Mouse (Mus musculus): ENCODE data around the gene Sel1l2.

Sel1l2 gene

DNA sequence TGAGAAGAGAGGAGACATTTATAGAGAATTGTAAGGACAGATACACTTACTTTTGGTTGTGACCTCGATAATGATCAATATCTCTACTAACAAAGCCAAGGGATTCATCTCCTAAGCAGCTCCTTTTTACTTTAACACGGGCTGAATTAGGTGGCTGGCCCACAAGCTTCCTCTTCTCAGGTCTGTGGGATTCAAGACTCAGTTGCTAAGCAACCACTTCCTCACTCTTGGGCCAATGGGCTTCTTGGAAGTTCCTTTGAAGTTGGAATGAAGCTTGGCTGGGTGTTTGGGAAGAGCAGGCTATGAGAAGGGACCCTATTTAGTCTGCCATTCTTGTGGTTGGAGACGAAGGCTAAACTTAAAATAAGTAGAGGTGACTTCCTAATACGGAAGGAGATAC lies at the start of gene Sel1l2:
Sel1l2 (minus strand) TSS at position 182 of the 400 bp plus-strand sequence.
- DNase-seq (ENCODE audit: low read depth, low spot score) = no peak

DNA sequence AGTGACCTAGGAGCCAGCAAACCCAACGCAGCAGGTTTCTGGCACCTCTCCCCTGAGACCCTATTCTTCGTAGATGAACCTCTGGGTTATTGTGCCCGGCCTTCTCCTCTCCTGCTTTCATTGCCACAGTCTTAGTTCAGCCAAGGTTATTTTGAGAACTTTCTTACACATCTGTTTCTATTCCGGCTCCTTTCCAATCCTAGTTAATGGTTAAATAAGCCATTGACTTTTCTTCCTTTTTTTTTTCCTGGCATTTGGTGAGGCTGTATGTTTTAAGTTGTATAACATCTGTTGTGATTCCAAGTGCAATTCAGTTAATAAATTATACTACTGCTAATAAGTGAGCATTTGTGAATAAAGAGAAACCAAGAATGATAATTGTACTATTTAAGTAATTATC lies 49.6 kb upstream of the Sel1l2 start:
- DNase-seq (ENCODE audit: low read depth, low spot score) = no peak

DNA sequence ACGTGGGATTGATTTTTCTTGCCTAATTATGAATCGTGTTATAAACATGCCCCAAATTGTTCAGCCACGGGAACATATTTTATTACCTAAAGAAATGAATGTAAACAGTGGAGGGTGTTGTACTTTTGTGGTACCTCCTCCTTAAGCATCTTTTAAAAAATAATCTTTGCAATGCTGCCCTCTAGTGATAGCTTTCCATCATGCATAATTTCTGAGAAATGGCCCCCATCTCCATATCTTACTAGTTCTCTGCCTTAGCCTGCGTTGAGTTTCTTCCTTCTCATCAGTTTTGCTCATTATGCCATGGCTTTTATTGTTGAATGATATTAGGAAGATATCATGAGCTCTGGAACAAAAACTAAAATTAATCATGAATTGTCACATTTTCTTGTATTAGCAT lies 37.8 kb upstream of the Sel1l2 start:
- peak; percentile 44 for DNase-seq (ENCODE audit: low read depth, low spot score)

DNA sequence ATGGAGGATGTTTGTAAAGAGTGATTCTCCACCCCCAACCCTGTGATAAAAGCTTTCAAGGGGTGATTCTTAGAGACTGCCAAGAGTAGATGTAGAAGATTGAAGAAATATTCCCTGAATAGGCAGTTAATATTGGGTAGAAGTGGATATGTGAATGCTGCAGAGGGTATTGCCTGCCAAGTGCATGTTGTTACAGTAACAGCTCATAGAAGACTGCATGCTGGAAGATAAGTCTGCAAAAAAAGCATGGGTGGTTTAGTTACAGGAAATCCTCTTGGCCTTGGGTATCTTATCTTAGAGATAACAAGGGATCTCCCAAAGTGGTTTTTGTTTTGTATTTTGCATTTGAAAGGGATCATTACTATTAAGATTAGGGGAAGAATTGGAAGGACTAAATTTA lies 36.3 kb upstream of the Sel1l2 start:
- no peak for DNase-seq (ENCODE audit: low read depth, low spot score)

DNA sequence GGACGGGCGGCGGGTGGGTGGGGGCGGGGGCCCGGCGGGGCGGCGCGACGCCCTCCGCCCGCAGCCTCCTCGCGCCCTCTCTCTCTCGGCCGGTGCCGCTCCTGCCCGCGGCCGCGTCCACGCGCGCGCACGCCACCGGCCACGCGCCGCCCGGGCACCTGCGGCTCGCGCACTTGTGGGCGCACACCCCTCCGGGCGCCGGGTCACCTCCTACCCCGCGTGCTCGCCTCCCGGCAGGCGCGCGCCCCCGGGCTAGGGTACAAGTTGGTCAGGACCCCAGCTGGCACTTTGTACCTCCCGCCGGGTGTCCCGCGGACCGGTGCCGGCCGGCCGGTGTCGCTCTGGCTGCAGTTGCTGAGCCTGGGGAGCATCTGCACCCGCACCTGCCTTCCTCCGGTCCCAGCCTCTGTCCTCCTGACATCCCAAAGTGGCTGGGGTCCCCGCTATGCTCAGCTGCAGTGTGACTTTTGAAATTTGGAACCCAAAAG lies 6.3 kb upstream of the Sel1l2 start:
- peak; percentile 49 for DNase-seq (ENCODE audit: low read depth, low spot score)

DNA sequence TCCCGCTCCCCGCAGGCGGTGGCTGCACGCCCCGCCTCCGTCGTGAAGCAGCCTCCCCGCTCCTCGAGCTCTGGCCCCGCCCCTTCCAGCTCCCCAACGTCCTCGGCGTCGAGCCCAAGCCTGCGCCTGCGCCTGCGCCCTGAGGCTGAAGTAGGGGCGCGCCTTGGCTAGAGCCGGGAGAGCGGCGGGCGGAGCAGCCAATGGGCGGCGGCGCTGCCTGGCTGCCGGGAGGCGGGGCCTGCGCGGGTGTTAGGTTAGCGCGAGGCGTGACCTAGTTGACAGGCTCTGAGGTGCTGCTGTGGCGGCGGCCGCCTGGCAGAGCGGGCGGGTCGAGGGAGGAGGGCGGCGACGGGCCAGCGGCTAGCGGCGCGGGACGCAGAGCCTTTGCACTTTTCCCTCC lies 5.7 kb upstream of the Sel1l2 start, which contains the start of gene Macrod2:
Macrod2 (plus strand) TSS at position 131 of the 400 bp plus-strand sequence.
- DNase-seq (ENCODE audit: low read depth, low spot score) = peak; percentile 96

DNA sequence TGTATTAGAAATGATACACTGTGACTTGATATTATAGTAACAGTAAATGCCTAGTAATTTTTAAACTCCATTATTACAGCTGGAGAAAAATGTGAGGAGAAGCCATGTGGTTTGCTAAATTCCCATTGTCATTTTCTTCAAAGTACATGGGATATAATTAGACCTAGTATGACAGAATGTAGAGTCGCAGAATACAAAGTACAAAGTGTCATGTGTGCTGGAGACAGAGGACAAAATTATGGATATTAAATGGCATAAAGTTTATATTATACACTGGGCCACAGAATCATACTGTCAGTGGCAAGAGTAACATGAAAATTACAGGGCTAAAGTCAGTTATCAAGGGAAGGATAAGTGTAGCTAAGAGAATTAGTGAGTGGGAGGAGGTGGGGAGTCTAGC lies 24.7 kb downstream of the Sel1l2 start:
- DNase-seq (ENCODE audit: low read depth, low spot score) = no peak

DNA sequence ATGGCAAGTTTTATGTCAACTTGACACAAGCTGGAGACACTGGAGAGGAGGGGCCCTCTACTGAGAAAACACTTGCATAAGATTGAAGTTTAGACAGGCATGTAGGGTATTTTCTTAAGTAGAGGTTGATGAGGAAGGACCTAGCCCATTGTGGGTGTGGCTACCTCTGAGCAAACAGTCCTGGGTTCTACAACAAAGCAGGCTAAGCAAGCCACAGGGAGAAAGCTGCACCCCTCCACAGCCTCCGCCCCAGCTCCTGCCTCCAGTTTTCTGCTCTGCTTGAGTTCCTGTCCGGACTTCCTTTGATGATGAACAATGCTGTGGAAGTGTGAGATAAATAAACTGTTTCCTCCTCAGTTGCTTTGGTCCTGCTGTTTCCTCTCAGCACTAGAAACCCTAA lies 29.6 kb downstream of the Sel1l2 start:
- DNase-seq (ENCODE audit: low read depth, low spot score) = no peak

DNA sequence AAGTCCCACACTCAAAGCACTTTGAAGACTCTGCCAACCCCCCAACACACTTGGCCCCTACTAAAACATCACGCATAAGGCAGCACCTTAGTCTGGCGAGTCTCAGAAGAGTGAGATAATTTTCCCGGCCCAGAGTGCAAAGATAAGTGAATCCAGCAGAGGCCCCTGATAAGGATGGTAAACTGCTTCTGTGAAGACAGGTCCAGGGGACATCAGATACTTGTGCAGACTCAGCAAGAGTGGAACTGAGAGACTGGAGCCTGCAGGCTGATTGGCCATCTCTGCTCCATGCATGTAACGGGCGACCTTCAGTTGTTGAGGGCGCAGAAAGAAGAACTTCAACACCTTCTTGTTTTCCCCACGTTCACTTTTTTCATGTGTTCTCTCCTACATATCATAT lies 47.1 kb downstream of the Sel1l2 start:
- no peak for DNase-seq (ENCODE audit: low read depth, low spot score)

DNA sequence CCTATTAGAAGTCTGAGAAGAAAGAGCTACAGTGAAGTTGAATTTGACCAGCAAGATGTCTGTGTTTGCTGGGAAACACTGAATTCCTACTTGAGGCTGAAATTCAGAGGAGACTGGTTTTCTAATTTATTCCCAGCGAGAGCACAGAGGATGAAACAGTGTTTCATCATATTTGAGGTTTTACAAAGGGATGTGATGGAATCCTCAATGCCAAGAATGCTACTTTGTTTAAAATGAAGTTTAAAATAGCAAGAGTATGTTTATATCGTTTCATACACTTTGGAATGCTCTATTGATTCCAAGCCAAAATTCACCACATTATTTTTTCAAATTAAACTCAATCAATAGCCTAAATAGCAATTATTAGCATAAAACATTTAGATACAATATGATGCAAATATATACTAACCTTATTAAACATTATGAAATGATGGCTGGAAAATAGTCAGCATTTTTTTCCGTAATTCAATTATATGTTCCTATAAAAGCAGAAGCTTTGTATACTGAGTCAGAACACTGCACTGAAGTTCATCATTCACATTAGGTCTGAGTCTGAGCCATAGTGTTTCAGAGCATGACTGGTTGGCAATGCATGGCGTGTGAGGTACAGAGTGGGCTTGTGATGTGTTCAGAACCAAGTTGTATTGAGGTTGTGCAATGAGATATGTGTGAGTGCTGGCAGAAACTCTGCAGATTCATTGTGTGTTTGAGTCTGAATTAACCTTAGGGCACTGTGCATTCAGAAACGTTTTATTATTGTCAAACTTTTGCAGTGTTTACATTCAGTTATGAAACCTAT lies 58.8 kb downstream of the Sel1l2 start:
- no peak for DNase-seq (ENCODE audit: low read depth, low spot score)

DNA sequence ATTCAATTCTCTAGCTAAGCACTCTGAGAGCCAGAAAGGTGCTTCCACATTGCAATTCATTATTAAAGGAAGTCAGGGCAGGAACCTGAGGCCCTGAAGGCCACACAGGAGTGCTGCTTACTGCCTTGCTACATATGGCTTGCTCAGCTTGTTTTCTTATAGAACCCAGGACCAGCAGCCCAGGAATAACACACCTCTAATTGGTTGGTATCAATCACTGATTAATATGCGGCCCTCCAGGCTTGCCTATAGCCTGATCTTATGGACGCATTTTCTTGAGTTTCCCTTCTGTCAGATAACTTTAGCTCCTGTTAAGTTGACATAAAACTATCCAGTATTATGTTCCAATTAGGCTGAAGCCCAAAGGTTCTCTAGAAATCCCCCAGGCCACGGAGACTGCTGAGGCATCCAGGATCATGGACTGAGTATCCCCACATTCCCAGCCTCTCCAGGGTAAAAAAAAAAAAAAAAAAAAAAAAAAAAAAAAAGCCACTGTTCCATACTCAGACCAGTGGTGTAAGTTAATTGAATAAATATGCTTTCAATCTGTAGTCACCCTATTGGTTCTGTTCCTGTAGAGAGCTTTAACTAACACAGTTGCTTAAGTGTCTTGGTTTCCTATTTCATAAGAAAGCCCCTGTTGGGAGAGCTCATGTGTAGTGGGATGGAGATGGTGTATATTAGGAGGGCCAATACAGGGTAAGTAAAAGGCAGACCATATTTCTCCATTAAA lies 86.4 kb downstream of the Sel1l2 start:
- DNase-seq (ENCODE audit: low read depth, low spot score) = no peak

DNA sequence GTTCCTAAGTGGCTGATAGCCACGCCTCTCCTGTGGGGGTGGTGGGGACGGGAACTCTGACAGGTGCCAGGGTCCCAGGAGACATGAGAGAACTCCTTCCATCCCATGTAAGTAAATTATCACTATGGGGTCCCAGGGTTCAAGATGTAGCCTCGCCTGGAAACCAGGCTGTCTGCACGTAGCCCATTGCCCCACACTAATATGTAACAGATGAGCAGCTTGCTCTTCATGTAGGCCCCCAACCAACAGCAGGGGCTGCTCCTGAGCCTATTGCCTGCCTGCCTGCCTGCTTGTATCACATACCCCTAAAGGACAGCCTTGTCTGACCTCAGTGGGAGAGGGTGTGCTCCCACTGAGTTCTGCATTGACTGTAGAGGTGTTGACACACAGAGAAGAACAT lies 92.4 kb downstream of the Sel1l2 start:
- DNase-seq (ENCODE audit: low read depth, low spot score) = no peak

DNA sequence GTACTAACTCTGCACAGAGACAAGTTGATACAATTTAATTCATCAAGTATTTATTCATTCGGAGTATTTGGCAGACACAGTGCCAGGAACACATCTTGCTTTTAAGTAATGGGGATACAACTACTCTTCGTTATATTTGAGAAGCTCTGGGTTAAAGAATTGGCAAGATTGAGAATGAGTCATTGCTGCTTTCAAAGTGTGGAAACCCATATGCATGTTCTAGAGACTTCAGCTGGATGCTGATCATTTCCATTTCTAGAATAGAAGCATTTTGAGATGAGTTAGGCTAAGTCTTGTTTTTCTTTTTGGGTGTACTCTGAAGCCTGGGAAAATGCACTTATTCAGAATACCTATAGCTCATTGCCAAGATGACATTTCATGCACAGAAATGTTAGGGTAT lies 95.7 kb downstream of the Sel1l2 start:
- no peak for DNase-seq (ENCODE audit: low read depth, low spot score)

DNA sequence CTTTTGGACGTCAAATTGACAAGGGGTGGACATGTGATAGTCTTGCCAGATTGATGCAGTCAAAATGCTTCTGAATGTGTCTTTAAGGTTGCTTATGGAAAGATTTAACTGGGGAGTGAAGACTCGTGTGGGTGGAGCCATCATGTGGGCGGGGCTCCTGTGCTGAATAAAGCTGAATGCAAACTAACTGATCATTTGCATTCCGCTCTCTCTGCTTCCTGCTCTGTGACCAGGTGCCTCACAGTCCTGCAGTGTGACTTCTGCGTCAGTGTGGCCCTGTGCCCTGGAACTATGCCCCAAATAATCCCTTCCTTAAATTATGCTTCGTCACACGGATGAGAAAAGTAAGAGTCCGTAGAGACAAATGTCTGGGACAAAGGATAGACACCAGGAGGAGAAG lies 108.7 kb downstream of the Sel1l2 start:
- no peak for DNase-seq (ENCODE audit: low read depth, low spot score)

DNA sequence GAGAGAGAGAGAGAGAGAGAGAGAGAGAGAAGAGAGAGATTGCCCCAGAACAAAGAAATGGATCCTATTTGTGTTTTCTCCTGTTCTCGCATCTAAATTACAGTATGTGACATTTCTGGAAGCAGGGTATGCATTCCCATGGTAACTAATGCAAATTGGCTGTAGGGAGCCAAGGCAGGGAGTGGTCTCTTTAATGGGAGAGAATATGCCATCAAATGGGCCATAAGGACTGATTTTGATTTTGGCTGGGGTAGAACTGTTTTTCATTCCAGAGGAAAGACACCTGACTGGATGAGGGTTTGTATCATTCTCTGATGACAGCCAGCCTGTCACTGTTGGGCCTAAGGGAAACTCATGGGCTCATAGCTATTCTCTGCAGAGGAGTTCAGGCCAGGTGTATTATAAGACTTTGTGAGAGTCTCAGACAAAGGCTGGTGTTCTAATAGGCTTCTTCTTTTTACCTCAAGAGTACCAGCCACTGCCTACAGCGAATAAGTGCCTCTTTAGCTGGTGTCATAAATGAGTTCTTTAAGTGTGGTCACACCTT lies 133.8 kb downstream of the Sel1l2 start:
- no peak for DNase-seq (ENCODE audit: low read depth, low spot score)

DNA sequence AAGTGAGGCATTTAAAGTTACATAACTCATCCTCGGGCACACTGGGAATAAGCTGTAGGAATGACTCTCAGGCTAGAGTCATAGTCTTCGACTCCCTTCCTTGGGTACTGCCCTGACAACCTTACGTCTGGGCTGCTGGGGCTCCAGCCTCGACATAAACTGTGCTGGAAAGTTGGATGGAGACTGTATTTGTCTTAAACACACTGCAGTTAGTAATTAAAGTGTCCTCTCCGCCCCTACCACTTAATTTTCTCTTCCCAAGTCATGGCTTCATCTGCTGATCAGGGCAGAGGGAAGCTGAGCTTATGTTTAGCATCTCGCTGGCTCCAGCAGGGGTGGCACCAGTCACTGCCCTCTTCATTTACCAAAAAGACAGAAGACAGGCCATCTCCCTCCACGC lies 135.2 kb downstream of the Sel1l2 start:
- no peak for DNase-seq (ENCODE audit: low read depth, low spot score)

DNA sequence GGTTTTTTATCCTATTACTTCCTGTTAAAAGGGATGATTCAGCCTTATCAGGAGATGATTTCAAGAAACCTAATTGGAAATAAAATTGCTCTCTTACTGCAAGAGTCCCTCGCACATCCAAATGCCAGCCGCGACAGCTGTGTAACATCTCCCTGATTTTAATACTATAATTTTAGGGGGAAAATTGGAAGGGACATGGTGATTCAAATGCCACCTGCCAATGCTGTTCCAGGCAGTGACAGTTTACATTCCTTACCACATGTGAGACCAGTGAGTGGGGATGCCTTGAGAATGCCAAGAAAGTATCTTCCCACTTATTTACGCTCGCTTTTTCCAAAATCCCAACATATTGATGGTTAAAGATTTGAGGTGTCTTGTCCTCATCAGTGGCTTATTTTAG lies 146.4 kb downstream of the Sel1l2 start:
- DNase-seq (ENCODE audit: low read depth, low spot score) = no peak

DNA sequence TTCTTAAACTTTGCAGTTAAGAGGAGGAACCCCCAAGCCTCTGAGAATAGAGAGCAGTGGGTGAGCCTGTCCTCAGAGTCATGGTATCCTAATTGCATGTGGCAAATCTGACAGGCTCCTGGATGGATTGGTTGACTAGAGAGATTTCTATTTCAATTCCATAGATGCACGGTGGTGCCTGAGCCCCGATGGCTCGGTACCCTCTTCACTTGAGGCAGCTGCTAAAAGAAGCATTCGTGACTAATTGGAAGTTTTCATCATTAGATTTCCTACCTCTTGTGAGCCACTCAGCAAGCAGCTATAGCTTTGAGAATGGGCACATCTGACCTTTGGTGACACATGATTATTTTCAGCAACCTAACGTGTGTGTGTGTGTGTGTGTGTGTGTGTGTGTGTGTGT lies 147.1 kb downstream of the Sel1l2 start:
- no peak for DNase-seq (ENCODE audit: low read depth, low spot score)

DNA sequence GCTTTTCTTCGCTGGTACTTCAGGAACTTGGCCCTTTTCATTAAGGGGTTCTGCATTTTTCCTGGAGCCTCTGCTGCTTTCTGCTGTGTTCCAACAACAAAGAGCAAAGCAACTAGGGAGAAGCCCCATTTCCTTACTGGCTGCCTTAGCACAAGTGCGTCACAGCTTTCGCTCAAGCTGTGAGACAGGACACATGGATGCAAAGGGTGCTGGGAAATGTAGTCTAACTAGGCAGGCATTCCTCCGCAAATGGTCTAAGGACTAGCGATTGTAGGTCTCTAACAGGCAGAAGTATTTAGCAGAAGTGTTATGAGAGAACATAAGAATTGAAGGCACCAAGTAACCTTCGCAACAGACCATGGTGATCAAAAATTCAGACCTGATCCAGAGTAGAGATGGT lies 152.3 kb downstream of the Sel1l2 start:
- DNase-seq (ENCODE audit: low read depth, low spot score) = no peak

DNA sequence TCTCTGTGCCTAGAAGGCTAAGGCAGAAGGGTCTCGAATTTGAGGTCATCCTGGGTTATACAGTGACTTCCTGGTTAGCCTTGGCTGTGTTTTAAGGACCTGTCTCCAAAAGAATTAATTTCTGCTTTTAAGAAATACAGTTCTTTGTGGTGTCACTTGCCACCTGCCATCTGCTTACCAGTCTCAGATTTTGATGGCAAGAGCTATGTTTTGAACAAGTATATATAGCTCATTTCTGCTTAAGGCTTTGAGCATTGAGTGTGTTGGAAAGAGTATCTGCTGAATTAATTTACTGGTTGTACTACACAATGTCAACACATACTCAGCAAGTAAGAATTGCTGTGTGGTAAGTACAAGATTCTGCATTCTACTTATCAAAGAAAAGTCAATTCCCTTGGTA lies 159.2 kb downstream of the Sel1l2 start:
- DNase-seq (ENCODE audit: low read depth, low spot score) = no peak

DNA sequence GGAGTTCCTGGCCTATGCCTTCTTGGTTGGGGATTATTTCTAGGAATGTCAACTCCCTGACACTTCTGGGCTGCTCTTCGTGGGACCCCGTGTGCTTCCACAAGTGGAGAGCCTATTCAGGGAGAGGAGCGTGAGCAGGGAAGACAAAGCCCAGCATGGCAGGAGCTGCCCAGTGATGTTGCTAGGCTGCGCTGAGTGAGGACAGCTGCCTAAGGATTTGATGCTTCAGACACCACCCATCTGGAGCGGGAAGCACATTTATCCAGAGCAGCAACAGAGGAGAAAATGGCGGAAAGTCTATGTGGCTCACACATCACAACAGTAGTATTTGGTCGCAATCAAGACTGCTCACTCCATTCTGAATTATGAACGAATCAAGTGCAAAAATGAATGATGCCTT lies 169.2 kb downstream of the Sel1l2 start:
- no peak for DNase-seq (ENCODE audit: low read depth, low spot score)

DNA sequence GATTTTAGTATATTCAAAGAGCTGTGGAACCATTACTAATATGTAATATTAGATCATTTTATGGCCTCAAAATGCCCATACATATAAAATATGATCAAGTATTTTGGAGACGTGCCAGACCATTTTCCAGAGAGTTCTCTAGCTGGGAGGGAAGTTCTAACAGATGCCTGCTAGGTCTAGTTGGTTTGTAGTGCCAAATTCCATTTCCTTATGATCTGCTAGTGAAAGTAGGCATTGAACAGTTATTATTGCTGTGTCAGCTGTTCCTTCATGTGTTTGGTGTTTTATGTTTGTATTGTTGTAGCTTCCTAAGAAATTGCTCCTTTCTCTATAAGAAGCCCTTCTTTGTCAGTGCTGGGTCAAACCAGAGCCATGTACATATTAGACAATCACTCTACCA lies 173.5 kb downstream of the Sel1l2 start:
- DNase-seq (ENCODE audit: low read depth, low spot score) = no peak

DNA sequence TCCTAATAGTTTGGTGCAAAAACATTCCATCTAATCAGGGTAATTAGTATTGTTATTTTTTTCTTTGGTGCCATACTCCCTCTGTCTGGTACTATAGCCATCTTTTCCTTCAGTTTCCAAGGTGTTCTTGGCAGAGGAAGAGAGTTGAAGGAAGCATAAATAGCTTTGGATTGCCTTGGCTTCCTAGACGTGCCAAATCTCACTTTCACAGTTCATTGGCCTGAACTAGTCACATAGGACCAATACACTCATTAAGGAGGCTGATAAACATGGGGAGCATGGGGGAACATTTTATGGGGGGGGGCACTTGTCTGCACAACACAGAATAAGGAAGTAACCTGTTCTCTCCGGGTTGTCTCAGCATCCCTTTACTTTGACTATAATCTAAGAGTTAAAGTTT lies 174.1 kb downstream of the Sel1l2 start:
- DNase-seq (ENCODE audit: low read depth, low spot score) = no peak
